Mouse (Mus musculus) Patski (cell line): Measurements from ENCODE around the gene Henmt1. TPM values are rescaled to one million over a fixed set of nuclear protein-coding genes. Genes with fewer than 3 reads are reported as not detected.

Experiments used
- ATAC-seq: fragments of 100-300 bp; one replicate; pipeline ENCODE4 v1.8.0; 2021
- CTCF ChIA-PET: fragments of 350-600 bp; sonication (Branson Sonifier 250); formaldehyde crosslinking; loops from one replicate; lab custom pipeline; 2022; ENCODE audit warnings: inconsistent platforms; lab: Charles Lee
- POLR2A ChIA-PET: fragments of 350-600 bp; sonication (Branson Sonifier 250); formaldehyde crosslinking; loops from one replicate; lab custom pipeline; 2022; ENCODE audit warnings: antibody characterized with exemption, inconsistent platforms; lab: Charles Lee
- DNase-seq: peaks from one replicate; pipeline ENCODE4 v3.0.0-alpha.2; 2011; ENCODE audit warnings: low read depth, low spot score
- H3K27me3 ChIP-seq: fragments of 371-371 bp; one replicate; pipeline ENCODE4 v1.5.1; 2021
- CTCF ChIP-seq: fragments of 100-300 bp; IDR thresholded peaks from one replicate; pipeline ENCODE4 v1.5.1; 2021
- in situ Hi-C: fragments of 300-500 bp; cut with MboI; formaldehyde crosslinking; loops from 3 replicates; pipeline ENCODE4 v1.11.1; 2018; ENCODE audit warnings: low pct_unique_long_range_greater_than_20kb, mixed read lengths
- polyA plus RNA-seq: library from polyadenylated mRNA; unstranded; gene quantifications from one replicate; pipeline ENCODE4 v1.2.3, GENCODE M21; 2021

Gene Henmt1
- polyA plus RNA-seq = 0.04 TPM

DNA sequence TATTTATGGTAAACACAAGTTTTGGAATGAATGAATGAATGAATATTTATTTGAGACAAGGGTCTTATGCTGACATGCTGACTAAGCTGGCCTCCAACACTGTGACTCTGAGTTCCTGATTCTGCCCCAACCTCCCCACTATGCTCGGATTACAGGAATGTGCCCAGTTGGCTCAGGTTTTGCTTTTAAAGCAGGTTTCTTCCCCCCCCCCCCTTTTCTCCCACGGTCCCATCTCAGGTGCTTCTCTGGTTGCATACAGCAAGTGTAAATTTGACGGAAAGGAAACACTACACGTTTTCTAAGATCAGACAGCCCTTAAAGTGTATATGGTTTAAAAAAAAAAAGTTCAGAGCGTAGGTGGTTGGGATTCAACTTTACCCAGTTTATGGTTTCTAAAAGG lies at the start of gene Henmt1:
Gene Henmt1 (plus strand): TSS at position 301 of the 400 bp plus-strand sequence.
- no peaks in the 10 kb centered on the region for H3K27me3 ChIP-seq
- no peak for DNase-seq
- in situ Hi-C loops = no loop called here
- no peak for ATAC-seq
- POLR2A ChIA-PET = no interaction called here
- TF ChIP-seq CTCF = no peak
- CTCF ChIA-PET = interaction anchor here (0.8 kb wide), 1 partner anchor 14 kb away, joined by 3 read pairs; no protein-coding TSS in a partner anchor

DNA sequence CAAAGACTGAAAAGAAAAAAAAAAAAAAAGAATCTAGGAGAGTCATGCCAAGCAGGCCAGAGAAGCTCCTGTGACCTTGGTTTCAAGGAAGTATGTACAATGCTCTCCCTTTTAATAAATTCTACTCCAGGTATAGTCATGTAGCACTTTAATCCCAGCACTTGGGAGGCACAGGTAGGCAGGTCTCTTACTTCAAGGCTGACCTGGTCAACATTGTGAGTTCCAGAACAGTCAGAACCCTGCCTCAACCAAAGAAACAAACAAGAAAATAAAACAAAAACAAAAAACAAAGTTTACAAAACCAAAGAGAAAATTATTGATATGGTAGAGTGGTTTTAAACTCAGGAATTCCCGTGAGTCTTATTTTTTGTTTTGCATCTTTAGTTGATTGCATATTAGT lies 49.8 kb upstream of the Henmt1 start, which contains the start of gene Fndc7:
Gene Fndc7 (minus strand): TSS at position 101 of the 400 bp plus-strand sequence.
- ChIA-PET CTCF (interaction anchor here (1.1 to 1.7 kb wide), 2 partner anchors 32 to 49 kb away, joined by 3 to 4 read pairs; no protein-coding TSS in a partner anchor), POLR2A (interaction anchor here (0.6 to 0.7 kb wide), 2 partner anchors 15 to 52 kb away, joined by 3 read pairs; no protein-coding TSS in a partner anchor)
- ATAC-seq = no peak
- no peak for DNase-seq
- no peaks in the 10 kb centered on the region for H3K27me3 ChIP-seq
- TF ChIP-seq CTCF = no peak
- in situ Hi-C loops = no loop called here

DNA sequence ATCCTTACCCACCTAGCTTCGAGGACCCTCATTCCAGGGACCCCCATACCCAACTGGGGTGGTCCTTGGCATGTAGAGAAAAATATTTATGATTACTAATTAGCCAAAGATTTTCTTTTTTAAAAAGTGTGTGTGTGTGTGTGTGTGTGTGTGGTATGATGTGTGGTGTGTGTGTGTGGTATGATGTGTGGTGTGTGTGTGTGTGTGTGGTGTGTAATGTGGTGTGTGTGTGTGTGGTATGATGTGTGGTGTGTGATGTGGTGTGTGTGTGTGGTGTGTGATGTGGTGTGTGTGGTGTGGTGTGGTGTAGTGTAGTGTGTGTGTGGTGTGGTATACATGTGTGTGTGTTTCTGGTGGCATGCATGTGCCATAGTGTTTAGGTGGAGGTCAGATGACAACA lies 47.6 kb upstream of the Henmt1 start:
- no peak for DNase-seq
- CTCF ChIA-PET = no interaction called here
- ATAC-seq = no peak
- H3K27me3 ChIP-seq = no peaks in the 10 kb centered on the region
- POLR2A ChIA-PET = no interaction called here
- in situ Hi-C loops = no loop called here
- TF ChIP-seq CTCF = no peak

DNA sequence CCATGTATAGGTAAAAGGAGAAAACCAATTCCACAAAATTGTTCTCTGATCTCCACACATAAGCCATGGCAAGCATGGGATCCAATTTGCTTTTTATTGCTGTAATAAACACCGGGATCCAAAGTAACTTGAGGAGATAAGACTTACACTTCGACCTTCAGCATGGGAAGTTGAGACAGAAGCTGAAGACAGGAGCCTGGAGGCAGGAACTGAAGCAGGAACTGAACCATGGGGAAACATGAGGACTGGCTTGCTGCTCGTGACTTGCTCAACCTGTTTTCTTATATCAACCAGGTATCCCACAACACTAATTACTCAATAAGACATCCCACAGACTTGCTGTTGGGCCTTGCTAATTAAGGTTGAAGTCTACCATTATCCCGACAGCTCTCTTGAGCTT lies 46.8 kb upstream of the Henmt1 start:
- DNase-seq (no peak), ATAC-seq (no peak)
- ChIA-PET POLR2A (no interaction called here), CTCF (interaction anchor here (1.3 to 2.2 kb wide), 2 partner anchors 10 kb away, joined by 3 to 7 read pairs; no protein-coding TSS in a partner anchor)
- TF ChIP-seq CTCF = no peak
- in situ Hi-C loops = no loop called here
- H3K27me3 ChIP-seq = no peaks in the 10 kb centered on the region

DNA sequence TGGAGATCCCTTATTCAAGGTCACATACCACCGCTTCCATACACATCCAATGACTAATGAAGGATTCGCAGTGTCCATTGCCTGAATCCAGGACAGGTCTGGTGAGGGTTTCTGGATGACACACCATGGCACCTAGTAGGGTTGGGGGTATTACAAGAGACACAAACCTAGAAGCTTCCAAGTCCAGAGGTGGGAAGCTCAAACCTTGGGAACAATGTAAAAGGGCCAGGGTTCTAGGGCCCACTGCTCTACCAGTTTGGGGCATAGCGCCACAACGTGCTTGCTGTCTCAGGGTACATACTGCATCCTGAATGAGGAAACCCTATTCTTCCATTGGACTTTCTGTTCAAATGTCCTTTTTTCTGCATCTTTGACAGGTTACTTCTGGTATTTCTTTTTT lies 41.0 kb upstream of the Henmt1 start:
- TF ChIP-seq CTCF = no peak
- ATAC-seq (no peak), DNase-seq (no peak)
- in situ Hi-C loops = no loop called here
- ChIA-PET CTCF (interaction anchor here (1.1 to 1.3 kb wide), 2 partner anchors 8 to 15 kb away, joined by 3 to 4 read pairs; no protein-coding TSS in a partner anchor), POLR2A (interaction anchor here (0.7 kb wide), 1 partner anchor 34 kb away, joined by 4 read pairs; no protein-coding TSS in a partner anchor)
- H3K27me3 ChIP-seq = no peaks in the 10 kb centered on the region

DNA sequence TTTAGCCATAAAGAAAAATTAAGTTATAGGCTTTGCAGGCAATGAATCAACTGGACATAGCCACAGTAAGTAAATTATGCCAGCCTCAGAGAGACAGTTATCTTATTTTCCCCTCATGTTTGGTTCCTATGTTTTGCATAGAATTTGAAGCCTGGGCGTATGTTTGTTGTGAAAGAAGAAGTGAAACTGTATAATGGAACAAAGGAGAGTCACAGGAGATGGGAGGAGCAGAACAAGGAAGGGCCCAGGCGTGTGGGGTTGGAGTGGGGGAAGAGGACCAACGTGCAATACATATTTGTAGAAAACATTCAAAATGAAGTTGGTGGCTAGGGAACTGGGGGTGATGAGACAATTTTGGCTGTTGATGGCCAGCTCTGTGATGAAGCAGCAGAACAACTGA lies 39.5 kb upstream of the Henmt1 start:
- no peak for DNase-seq
- no peak for ATAC-seq
- H3K27me3 ChIP-seq = no peaks in the 10 kb centered on the region
- in situ Hi-C loops = loop anchor here (5.0 kb wide), 2 partner anchors 48 to 193 kb away; no protein-coding TSS in a partner anchor
- ChIA-PET POLR2A (no interaction called here), CTCF (interaction anchor here (1.5 kb wide), 1 partner anchor 19 kb away, joined by 3 read pairs; no protein-coding TSS in a partner anchor)
- no peak for TF ChIP-seq CTCF

DNA sequence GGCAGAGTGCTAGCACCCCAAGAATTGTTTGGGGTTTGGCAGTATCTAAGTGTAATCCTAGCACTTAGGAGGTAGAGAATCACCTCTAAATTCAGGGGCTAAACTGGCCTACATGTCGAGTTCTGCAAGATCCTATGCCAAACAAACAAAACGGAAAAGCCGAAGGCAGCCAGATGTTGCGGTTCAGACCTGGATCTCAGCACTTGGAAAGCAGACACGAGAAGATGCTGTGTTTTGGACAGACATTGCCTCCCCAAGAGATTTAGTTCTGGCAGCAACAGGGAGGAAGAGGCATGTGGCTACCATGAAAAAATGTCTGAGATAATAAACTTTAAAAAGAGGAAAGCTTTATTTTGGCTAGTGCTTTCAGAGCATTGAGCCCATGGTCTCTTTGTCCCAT lies 39.0 kb upstream of the Henmt1 start:
- no peaks in the 10 kb centered on the region for H3K27me3 ChIP-seq
- no peak for TF ChIP-seq CTCF
- ChIA-PET POLR2A (no interaction called here), CTCF (interaction anchor here (1.5 kb wide), 1 partner anchor 19 kb away, joined by 3 read pairs; no protein-coding TSS in a partner anchor)
- ATAC-seq = no peak
- DNase-seq = no peak
- in situ Hi-C loops = loop anchor here (5.0 kb wide), 2 partner anchors 48 to 193 kb away; no protein-coding TSS in a partner anchor

DNA sequence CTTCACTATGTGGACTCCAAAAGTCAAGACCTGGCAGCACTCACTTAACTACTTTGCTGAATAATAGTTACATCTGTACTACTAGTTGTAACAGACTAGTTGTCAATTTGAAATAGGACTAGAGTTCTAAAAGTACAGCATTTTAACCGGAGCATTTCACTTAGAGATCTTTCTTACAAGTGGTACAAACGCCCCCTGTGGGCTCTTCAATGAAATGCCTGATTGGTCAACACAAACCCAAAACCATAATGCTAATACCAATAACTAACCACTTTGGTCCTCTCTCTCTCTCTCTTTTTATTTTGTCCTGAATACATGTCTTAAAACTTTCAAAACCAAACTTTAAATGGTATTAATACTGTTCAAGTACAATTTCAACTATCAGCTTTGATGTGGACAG lies 37.6 kb upstream of the Henmt1 start:
- no peak for DNase-seq
- no peak for ATAC-seq
- ChIA-PET POLR2A (no interaction called here), CTCF (interaction anchor here (1.2 to 1.4 kb wide), 2 partner anchors 8 to 62 kb away, joined by 3 to 5 read pairs; partner anchors contain the start of gene Stxbp3)
- in situ Hi-C loops = loop anchor here (5.0 kb wide), 2 partner anchors 50 to 195 kb away; no protein-coding TSS in a partner anchor
- TF ChIP-seq CTCF = no peak
- no peaks in the 10 kb centered on the region for H3K27me3 ChIP-seq

DNA sequence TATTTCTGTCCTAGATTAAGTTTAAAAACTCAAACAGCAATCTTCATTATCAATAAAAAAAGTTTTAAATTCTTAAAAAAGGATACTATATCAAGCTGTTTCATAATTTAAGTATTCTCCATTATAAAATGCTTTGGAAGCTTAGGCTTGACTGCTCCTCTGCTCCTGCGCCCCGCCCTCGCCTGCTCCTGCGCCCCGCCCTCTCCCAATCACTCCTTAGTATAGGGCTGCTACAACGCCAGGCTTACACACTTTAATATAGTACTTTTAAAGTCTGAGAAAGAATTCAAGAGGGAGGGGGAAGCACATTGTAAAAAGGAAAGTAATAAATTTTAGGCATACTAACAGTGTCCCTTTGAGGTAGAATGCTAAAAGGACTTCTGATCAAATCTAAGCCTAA lies 36.7 kb upstream of the Henmt1 start:
- ChIA-PET POLR2A (interaction anchor here (0.7 to 1.3 kb wide), 3 partner anchors 106 to 248 kb away, joined by 3 to 4 read pairs (median 4); no protein-coding TSS in a partner anchor), CTCF (interaction anchor here (1.0 to 1.4 kb wide), 3 partner anchors 9 to 65 kb away, joined by 3 to 5 read pairs (median 3); partner anchors contain the start of gene Stxbp3)
- no peak for TF ChIP-seq CTCF
- in situ Hi-C loops = loop anchor here (5.0 kb wide), 2 partner anchors 51 to 196 kb away; no protein-coding TSS in a partner anchor
- H3K27me3 ChIP-seq = no peaks in the 10 kb centered on the region
- no peak for DNase-seq
- no peak for ATAC-seq

DNA sequence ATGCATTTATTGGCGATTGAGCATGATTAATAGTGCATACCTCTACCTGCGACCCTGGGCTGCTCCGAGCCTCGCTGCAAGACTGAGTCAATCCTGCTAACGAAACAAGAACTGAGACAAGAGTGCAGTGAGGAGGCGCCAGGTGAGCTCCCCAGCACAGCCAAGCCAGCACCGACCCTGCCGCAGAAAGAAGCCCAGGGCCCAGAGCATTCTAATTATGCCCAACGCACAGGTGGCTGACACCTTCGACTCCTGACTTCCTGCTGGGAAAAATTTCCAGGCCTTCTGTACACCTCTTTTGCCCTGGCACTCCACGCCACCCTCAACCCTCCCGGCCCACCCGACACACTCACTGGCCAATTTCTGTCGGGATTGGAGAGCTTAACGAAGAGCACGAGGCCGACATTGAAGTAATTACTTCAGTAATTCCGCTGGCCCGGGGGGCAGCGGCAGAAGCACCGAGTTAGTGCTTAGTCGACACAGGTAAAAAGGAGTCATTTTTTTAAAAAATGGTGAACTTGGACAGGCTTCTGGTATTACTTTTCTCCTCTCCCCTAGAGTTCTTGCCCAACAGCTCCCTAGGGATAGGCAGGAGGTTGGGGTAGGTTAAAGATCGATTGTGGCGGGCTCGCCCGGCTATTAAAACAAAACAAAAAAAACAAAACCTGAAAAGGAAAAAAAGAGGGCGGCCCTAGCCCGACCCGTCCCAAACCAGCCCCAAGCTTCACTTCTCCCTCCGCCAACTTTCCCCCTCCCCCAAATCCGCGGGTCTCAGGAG lies 29.2 kb upstream of the Henmt1 start:
- in situ Hi-C loops = no loop called here
- CTCF ChIA-PET = interaction anchor here (0.7 to 3.3 kb wide), 13 partner anchors 8 to 152 kb away, joined by 3 to 12 read pairs (median 3); partner anchors contain the start of genes Fam102b and Stxbp3
- no peaks in the 10 kb centered on the region for H3K27me3 ChIP-seq
- ATAC-seq (no peak), DNase-seq (no peak)
- TF ChIP-seq CTCF = no peak
- POLR2A ChIA-PET = interaction anchor here (0.5 to 2.1 kb wide), 6 partner anchors 52 to 117 kb away, joined by 4 to 13 read pairs (median 6); partner anchors contain the start of genes Fam102b and Stxbp3
